Mouse (Mus musculus): Measurements from ENCODE around the gene Ercc4. TPM values are rescaled to one million over a fixed set of nuclear protein-coding genes. Genes with fewer than 3 reads are reported as not detected.

Gene Ercc4
- total and polyA plus RNA-seq, 3 experiments, result 10.6 to 15.5 TPM; not detected in 1

DNA sequence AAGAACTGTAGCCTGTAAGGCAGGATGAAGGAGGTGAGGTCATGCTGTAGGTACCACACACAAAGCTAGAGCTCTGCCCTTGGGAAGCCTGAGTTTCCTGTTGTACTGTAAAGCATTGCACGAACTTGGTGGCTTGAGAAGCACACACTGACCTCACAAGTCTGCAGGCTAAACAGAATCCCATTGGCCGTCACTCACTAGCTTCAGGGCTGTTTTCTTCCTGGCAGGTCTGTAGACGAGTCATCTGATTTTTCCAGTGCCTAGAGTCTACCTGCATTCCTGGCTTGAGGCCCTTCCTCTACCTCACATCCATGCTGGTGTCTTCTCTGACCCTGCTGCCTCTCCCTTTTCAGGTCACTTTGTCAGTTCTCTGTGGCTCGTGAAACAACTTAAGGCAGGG, 36.7 kb downstream of the Ercc4 start:
- TF ChIP-seq RAD21 (IDR thresholded peaks at IDR 0.05; ENCODE audit: low read depth, low read length) (no peak), MAFK (IDR thresholded peaks at IDR 0.05; ENCODE audit: borderline replicate concordance, low read depth, low read length) (no peak), NRF1 (IDR thresholded peaks at IDR 0.05; ENCODE audit: insufficient read depth, low read depth, low read length, poor library complexity, severe bottlenecking) (no peak), MYB (IDR thresholded peaks at IDR 0.05; ENCODE audit: low read depth, low read length) (no peak), KAT2A (conservative IDR thresholded peaks at IDR 0.05; ENCODE audit: low read depth, low read length) (no peak), MEF2A (IDR thresholded peaks at IDR 0.05; ENCODE audit: extremely low read depth, insufficient replicate concordance, low read depth, low read length, poor library complexity, severe bottlenecking) (no peak), MXI1 (IDR thresholded peaks at IDR 0.05; ENCODE audit: low read depth, low read length) (no peak), TBP (IDR thresholded peaks at IDR 0.05; ENCODE audit: low read depth, low read length) (no peak), UBTF (IDR thresholded peaks at IDR 0.05; ENCODE audit: borderline replicate concordance, insufficient read depth, low read depth, low read length) (no peak)
- DNase-seq (ENCODE audit: low read depth, low spot score), result no peak
- H3K79me2 ChIP-seq (ENCODE audit: control insufficient read depth, insufficient read depth, low read length, poor library complexity), result no peaks in the 10 kb centered on the region
- H3K9ac ChIP-seq (ENCODE audit: control insufficient read depth, low read depth, low read length, poor library complexity, severe bottlenecking), result no peak overlapping the region
- no peak overlapping the region for H3K4me3 ChIP-seq (ENCODE audit: control insufficient read depth in 1 of 2, insufficient read depth in 1 of 2, low read depth in 2 of 2, low read length in 2 of 2)
- H3K4me1 ChIP-seq (ENCODE audit: control insufficient read depth in 1 of 2, insufficient read depth in 2 of 2, low read length in 2 of 2), result no peaks in the 10 kb centered on the region
- H3K9me3 ChIP-seq (replicated peaks; ENCODE audit: insufficient read depth, low read length), result no peaks in the 10 kb centered on the region
- H3K27me3 ChIP-seq (ENCODE audit: control insufficient read depth in 1 of 2, insufficient read depth in 2 of 2, low read length in 2 of 2), result no peaks in the 10 kb centered on the region
- H3K36me3 ChIP-seq (ENCODE audit: control insufficient read depth in 1 of 2, insufficient read depth in 2 of 2, low read length in 2 of 2), result peaks cover 0 to 6% of the 10 kb centered on the region in 2 experiments; a peak in 2 of 4 replicates
- H3K27ac ChIP-seq (ENCODE audit: control insufficient read depth, low read depth, low read length), result no peak overlapping the region

DNA sequence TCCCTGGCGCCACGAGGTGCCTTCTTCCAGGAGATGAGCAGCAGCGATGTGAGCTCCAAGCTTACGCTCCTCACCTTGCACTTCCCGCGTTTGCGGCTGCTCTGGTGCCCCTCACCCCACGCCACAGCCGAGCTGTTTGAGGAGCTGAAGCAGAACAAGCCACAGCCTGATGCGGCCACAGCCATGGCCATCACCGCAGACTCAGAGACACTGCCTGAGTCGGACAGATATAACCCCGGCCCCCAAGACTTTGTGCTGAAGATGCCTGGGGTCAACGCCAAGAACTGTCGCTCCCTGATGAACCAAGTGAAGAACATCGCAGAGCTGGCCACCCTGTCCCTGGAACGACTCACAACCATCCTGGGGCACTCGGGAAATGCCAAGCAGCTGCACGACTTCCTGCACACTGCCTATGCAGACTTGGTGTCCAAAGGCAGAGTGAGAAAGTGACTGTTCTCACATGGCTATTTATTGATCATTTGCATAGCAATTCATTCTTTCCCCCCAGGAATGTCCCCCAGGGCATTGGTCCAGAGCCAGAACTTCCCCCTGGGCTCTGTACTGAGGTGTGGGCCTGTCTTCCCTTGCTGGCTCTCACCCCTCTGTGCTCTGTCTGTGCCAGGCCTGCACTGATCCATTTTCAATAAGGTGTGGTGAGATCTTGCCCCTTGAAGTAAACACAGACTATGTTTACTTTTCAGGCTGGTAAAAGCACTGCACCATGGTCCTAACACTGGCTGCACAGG, 38.5 kb downstream of the Ercc4 start:
- Histone ChIP-seq H3K9ac (ENCODE audit: control insufficient read depth, low read depth, low read length, poor library complexity, severe bottlenecking) (no peak overlapping the region), H3K36me3 (ENCODE audit: control insufficient read depth in 1 of 2, insufficient read depth in 2 of 2, low read length in 2 of 2) (peaks cover 0 to 6% of the 10 kb centered on the region in 2 experiments; a peak in 2 of 4 replicates), H3K9me3 (replicated peaks; ENCODE audit: insufficient read depth, low read length) (no peaks in the 10 kb centered on the region), H3K4me1 (ENCODE audit: control insufficient read depth in 1 of 2, insufficient read depth in 2 of 2, low read length in 2 of 2) (no peaks in the 10 kb centered on the region), H3K4me3 (ENCODE audit: control insufficient read depth in 1 of 2, insufficient read depth in 1 of 2, low read depth in 2 of 2, low read length in 2 of 2) (no peak overlapping the region), H3K27me3 (ENCODE audit: control insufficient read depth in 1 of 2, insufficient read depth in 2 of 2, low read length in 2 of 2) (no peaks in the 10 kb centered on the region), H3K79me2 (ENCODE audit: control insufficient read depth, insufficient read depth, low read length, poor library complexity) (no peaks in the 10 kb centered on the region), H3K27ac (ENCODE audit: control insufficient read depth, low read depth, low read length) (no peak overlapping the region)
- TF ChIP-seq BHLHE40 (IDR thresholded peaks at IDR 0.05; ENCODE audit: borderline replicate concordance, low read depth, low read length) (no peak), E2F4 (IDR thresholded peaks at IDR 0.05; ENCODE audit: borderline replicate concordance, low read depth, low read length) (no peak), RAD21 (IDR thresholded peaks at IDR 0.05; ENCODE audit: low read depth, low read length) (no peak), POLR2AphosphoS5 (IDR thresholded peaks at IDR 0.05; ENCODE audit: borderline replicate concordance, low read depth, low read length) (no peak), ETS1 (IDR thresholded peaks at IDR 0.05; ENCODE audit: low read depth, low read length) (no peak), CTCF (IDR thresholded peaks at IDR 0.05 in 2 of 3, conservative IDR thresholded peaks at IDR 0.05 in 1 of 3; ENCODE audit: control insufficient read depth in 1 of 3, insufficient read depth in 1 of 3, low read depth in 2 of 3, low read length in 3 of 3, poor library complexity in 1 of 3, severe bottlenecking in 1 of 3) (no peak), HCFC1 (IDR thresholded peaks at IDR 0.05; ENCODE audit: low read depth, low read length) (no peak), JUND (IDR thresholded peaks at IDR 0.05; ENCODE audit: low read depth, low read length) (no peak), ZKSCAN1 (IDR thresholded peaks at IDR 0.05; ENCODE audit: low read depth, low read length) (no peak), UBTF (IDR thresholded peaks at IDR 0.05; ENCODE audit: borderline replicate concordance, insufficient read depth, low read depth, low read length) (no peak), USF2 (IDR thresholded peaks at IDR 0.05; ENCODE audit: borderline replicate concordance in 1 of 2, insufficient read depth in 1 of 2, low read depth in 1 of 2, low read length in 2 of 2) (no peak)
- no peak for DNase-seq (ENCODE audit: low read depth, low spot score)

Measured in MEL (cell line).